Mouse (Mus musculus) erythroblast, adult 5-6 weeks (primary cell): Measurements from ENCODE around the gene Nrp1. TPM values are rescaled to one million over a fixed set of nuclear protein-coding genes. Genes with fewer than 3 reads are reported as not detected.
A peak's percentile ranks its signal among the peaks of the same experiment; 100 is the strongest.

Experiments used
- ATAC-seq: replicated peaks from 2 replicates; pipeline ENCODE4 v1.8.0; 2016; ENCODE audit warnings: moderate number of reproducible peaks, mild to moderate bottlenecking, moderate TSS enrichment, inconsistent platforms; ENCODE audit not compliant: poor library complexity, low FRiP score, severe bottlenecking
- total RNA-seq, 2 experiments: library from RNA; stranded (forward) in 1 of 2; stranded (reverse) in 1 of 2; fragments of 150-400 nt in 1 of 2; fragments of 200-764, 138-1000 nt in 1 of 2; gene quantifications; 2 replicates each; pipeline versions ENCODE4 v1.2.3 to v1.2.4; 2015 to 2017; ENCODE audit warnings: low replicate concordance in 2 of 2

Nrp1 gene
- total RNA-seq, 2 experiments from 2014 or later, result 4.6 to 11.9 TPM

- ATAC-seq, result peak; percentile 78; the same call in 1 of the 2 replicates
These were observed 4.7 kb downstream of the Nrp1 start for GRCm38 (mm10) chr8:128362940-128363595.

DNA sequence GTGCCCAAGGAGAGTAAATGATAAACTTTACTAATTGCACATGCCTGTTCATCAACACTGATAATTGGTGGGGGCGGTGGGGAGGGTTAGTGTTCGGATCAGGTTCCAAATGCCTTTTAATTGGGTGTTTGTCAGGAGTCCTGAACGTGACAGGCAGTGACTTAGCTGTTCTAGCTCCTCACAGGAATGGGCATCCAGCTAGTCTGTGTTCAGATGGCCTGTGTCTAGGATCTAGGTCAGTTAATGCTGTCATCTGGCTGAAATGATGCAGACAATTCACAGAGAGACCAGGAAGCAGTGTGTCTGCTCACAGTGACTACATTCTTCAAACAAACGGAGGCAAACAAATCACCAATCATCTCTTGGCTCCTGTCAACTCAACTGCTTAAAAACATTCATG is 12.1 kb downstream of the Nrp1 start:
- ATAC-seq, result no peak

GRCm38 (mm10) chr8:128371026-128371425 is 12.6 kb downstream of the Nrp1 start:
- ATAC-seq, result no peak

DNA sequence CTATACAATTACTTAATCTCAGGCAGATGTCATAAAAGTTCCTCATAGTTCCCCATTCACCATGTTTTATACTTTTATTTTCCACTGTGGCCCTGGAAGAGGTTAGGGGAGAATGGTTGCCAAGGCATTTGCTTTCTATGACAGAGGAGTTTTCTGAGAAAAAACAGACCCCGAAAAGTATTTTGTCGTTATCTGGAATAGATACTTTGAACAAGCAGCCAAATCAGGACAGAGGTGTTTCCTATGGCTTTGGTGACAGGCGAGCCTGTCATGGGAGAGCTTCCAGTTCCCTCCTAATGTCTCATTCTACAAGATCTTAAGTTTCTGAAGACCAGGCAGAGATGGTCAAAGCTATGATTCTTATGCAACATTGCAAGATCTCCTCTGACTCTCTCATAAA is 13.4 kb downstream of the Nrp1 start:
- no peak for ATAC-seq

- no peak for ATAC-seq
These were observed 14.3 kb downstream of the Nrp1 start for GRCm38 (mm10) chr8:128372724-128373123.

- no peak for ATAC-seq
These were observed 15.0 kb downstream of the Nrp1 start for GRCm38 (mm10) chr8:128373418-128373817.

GRCm38 (mm10) chr8:128375291-128375690 is 16.9 kb downstream of the Nrp1 start:
- no peak for ATAC-seq

GRCm38 (mm10) chr8:128383176-128383575 is 24.8 kb downstream of the Nrp1 start:
- no peak for ATAC-seq

GRCm38 (mm10) chr8:128384366-128384765 is 26.0 kb downstream of the Nrp1 start:
- no peak for ATAC-seq

DNA sequence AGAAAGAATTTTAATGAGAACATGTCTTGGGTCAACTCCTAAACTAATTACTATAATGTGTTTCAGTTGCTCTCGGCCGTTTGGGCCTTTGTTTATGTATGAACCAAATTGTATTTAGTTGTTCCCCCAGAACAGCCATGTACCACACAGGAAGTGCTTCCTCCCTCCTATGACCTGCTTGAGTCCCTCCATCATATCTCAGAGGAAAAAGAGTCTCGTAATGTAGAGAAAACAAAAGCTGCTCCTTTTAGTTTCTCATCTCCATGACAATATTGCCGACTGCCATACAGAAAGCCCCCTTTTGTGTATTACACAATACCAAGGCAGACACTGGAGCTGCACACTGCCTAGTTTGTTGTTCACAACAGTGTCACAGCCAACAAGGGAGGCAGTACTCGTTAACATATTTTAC is 26.5 kb downstream of the Nrp1 start:
- no peak for ATAC-seq

GRCm38 (mm10) chr8:128386963-128387621 is 28.7 kb downstream of the Nrp1 start:
- ATAC-seq, result no peak

- no peak for ATAC-seq
These were observed 32.4 kb downstream of the Nrp1 start for GRCm38 (mm10) chr8:128390759-128391158.

DNA sequence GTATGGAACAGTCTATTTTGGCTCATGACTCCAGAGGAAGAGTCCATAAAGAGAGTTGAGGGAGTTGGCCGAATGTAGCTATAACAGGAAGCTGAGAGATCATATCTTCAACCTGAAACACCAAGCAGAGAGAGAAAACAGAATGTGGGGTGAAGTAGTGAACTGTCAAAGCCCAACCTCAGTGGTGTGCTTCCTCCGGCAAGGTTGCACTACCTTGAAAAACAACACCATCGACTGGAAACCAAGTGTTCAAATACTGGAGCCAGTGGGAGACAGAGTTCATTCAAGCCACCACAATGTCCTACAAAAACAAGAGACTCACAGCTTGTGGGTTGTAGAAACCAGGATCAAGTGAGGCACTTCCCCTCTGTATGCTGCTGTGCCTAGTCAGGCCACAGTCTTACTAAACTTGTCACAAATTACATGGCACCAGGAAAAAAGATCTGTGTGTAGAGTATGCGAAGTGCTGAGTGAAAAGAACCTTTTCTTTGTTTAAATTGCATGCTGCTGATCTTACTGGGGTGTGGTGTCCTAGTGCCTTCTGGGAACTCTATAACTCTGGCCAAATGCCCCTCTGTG is 32.9 kb downstream of the Nrp1 start:
- ATAC-seq, result no peak

- no peak for ATAC-seq
These were observed 36.3 kb downstream of the Nrp1 start for GRCm38 (mm10) chr8:128394671-128395193.

DNA sequence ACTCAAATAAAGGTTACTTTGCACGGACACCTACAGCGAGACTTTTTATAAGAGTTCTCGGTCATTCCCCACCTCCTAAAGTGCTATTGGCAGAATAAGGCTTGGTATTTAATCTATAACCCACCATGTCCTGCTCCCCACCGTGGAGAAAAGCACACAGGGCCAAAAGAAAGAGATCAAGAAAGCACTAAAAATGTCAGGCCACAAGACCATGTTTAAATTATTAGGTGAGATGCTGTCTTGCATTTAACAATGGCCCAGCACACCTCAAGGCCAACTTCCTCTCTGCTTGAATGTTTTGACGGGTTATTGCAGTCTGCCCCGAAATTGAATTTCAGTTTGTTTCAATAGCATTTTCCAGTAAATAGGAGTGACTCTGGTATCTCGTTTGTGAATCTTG is 38.6 kb downstream of the Nrp1 start:
- ATAC-seq, result no peak

DNA sequence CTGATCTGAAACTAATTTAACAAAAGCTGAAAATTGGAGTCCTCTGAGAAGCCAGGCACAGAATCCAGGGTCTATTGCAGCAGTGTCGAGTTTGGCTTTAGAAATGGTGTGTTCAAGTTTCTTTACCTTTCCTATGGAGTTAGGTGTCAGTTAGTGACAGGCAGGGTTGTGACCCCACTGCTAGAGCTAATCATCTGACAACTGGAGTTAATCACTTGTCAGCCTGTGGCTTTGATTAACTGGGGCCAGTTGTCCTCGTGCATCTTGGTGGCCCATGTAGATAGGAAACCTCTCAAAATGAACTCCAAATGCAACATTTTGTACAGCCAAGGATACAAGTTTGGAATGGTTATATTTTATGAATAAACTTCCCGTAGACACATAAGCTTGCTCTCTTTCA is 39.0 kb downstream of the Nrp1 start:
- ATAC-seq, result no peak

- ATAC-seq, result no peak
These were observed 40.2 kb downstream of the Nrp1 start for GRCm38 (mm10) chr8:128398472-128399091.

- no peak for ATAC-seq
These were observed 41.9 kb downstream of the Nrp1 start for GRCm38 (mm10) chr8:128400286-128400685.

DNA sequence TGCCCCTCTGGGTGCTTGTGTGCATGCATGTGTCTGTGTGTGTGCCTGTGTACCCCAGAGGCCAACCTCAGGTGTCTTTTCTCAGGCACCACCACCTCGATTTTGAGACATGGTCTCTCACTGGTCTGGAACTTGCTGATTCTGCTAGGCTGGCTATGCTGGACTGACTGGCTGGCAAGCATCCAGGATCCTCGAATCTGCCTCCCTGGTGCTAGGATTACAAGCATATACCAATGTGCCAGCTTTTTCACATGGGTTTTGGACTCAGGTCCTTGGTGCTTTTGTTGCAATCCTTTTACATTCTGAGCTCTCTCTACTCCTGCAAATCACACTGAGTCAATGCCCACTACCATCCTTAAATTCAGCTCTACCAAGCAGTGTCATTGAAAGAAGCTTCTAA is 46.5 kb downstream of the Nrp1 start:
- ATAC-seq, result no peak

- no peak for ATAC-seq
These were observed 55.0 kb downstream of the Nrp1 start for GRCm38 (mm10) chr8:128413381-128413780.
